Mouse (Mus musculus) left cerebral cortex, adult 9 months (tissue): ENCODE measurements at regions not wholly inside any gene's neighbourhood (a gene's known extent, or its start where the extent isn't known, plus 50 kb on each side); places are given as distances from the start of the nearest gene placed in this dataset.

Source experiments
- DNase-seq, 2 experiments: peaks; one replicate each; pipeline ENCODE4 v3.0.0; 2022; ENCODE audit warnings: low spot score in 2 of 2

GRCm38 (mm10) chr3:47348451-47348850, 900.4 kb upstream of the Pabpc4l start:
- peak; percentile 21 to 52 for DNase-seq

- DNase-seq, result no peak
Measured at GRCm38 (mm10) chr3:47316356-47317028, 868.5 kb upstream of the Pabpc4l start.

GRCm38 (mm10) chr3:47281783-47282182, 833.8 kb upstream of the Pabpc4l start:
- no peak for DNase-seq

GRCm38 (mm10) chr3:47280270-47280669, 832.3 kb upstream of the Pabpc4l start:
- DNase-seq, result peak in 1 of 2 experiments; percentile 3

- no peak for DNase-seq
Measured at GRCm38 (mm10) chr3:47241030-47241429, 793.0 kb upstream of the Pabpc4l start.

- DNase-seq, result no peak
Measured at GRCm38 (mm10) chr3:47230234-47230633, 782.2 kb upstream of the Pabpc4l start.

GRCm38 (mm10) chr3:47218587-47218986, 770.6 kb upstream of the Pabpc4l start:
- DNase-seq, result no peak

GRCm38 (mm10) chr3:47213141-47213540, 765.1 kb upstream of the Pabpc4l start:
- no peak for DNase-seq

- no peak for DNase-seq
Measured at GRCm38 (mm10) chr3:47197584-47197983, 749.6 kb upstream of the Pabpc4l start.

- no peak for DNase-seq
Measured at GRCm38 (mm10) chr3:47184226-47184625, 736.2 kb upstream of the Pabpc4l start.

- DNase-seq, result no peak
Measured at GRCm38 (mm10) chr3:47182762-47183161, 734.7 kb upstream of the Pabpc4l start.

GRCm38 (mm10) chr3:47180377-47180776, 732.4 kb upstream of the Pabpc4l start:
- DNase-seq, result no peak
